Mouse (Mus musculus): ENCODE measurements around the gene L1td1. TPM values are rescaled to one million over a fixed set of nuclear protein-coding genes. Genes with fewer than 3 reads are reported as not detected.
"Not testable (repeated sequence)": the region's sequence is repeated elsewhere in the genome, so short reads cannot be mapped to it uniquely, and the experiment has no call there.

L1td1 gene
- total RNA-seq (2021): not detected
- long read RNA-seq, experiment 1: 0 reads
- long read RNA-seq, experiment 2: 0 reads

GRCm38 (mm10) chr4:98726590-98727237 is at the start of gene L1td1:
TSS of gene L1td1 (plus strand) at chr4:98726734.
- DNase-seq (ENCODE audit: low spot score in 2 of 2): no peak

- DNase-seq (ENCODE audit: low spot score in 2 of 2): no peak
Observed at GRCm38 (mm10) chr4:98677506-98677905, 49.0 kb upstream of the L1td1 start.

GRCm38 (mm10) chr4:98686678-98687267 is 39.8 kb upstream of the L1td1 start:
- DNase-seq (ENCODE audit: low spot score in 2 of 2): no peak

- no peak for DNase-seq (ENCODE audit: low spot score in 2 of 2)
Observed at GRCm38 (mm10) chr4:98688116-98688515, 38.4 kb upstream of the L1td1 start.

- DNase-seq (ENCODE audit: low spot score in 2 of 2): no peak
Observed at GRCm38 (mm10) chr4:98688520-98688919, 38.0 kb upstream of the L1td1 start.

GRCm38 (mm10) chr4:98689988-98690387 is 36.5 kb upstream of the L1td1 start:
- DNase-seq (ENCODE audit: low spot score in 2 of 2): no peak

GRCm38 (mm10) chr4:98693465-98694185 is 32.9 kb upstream of the L1td1 start:
- DNase-seq (ENCODE audit: low spot score in 2 of 2): no peak

- DNase-seq (ENCODE audit: low spot score in 2 of 2): no peak
Observed at GRCm38 (mm10) chr4:98697932-98698331, 28.6 kb upstream of the L1td1 start.

GRCm38 (mm10) chr4:98698921-98699320 is 27.6 kb upstream of the L1td1 start:
- DNase-seq (ENCODE audit: low spot score in 2 of 2): no peak

GRCm38 (mm10) chr4:98700156-98700555 is 26.4 kb upstream of the L1td1 start:
- no peak for DNase-seq (ENCODE audit: low spot score in 2 of 2)

- DNase-seq (ENCODE audit: low spot score in 2 of 2): peak; percentile 18 to 50
Observed at GRCm38 (mm10) chr4:98702201-98702894, 24.2 kb upstream of the L1td1 start.

GRCm38 (mm10) chr4:98710891-98711290 is 15.6 kb upstream of the L1td1 start:
- no peak for DNase-seq (ENCODE audit: low spot score in 2 of 2)

GRCm38 (mm10) chr4:98717735-98718546 is 8.6 kb upstream of the L1td1 start:
- DNase-seq (ENCODE audit: low spot score in 2 of 2): no peak

GRCm38 (mm10) chr4:98718547-98718917 is 8.0 kb upstream of the L1td1 start:
- no peak for DNase-seq (ENCODE audit: low spot score in 2 of 2)

- DNase-seq (ENCODE audit: low spot score in 2 of 2): peak; percentile 21 to 24
Observed at GRCm38 (mm10) chr4:98722454-98722853, 4.1 kb upstream of the L1td1 start.

GRCm38 (mm10) chr4:98724682-98725081 is 1.9 kb upstream of the L1td1 start:
- not testable (repeated sequence) for DNase-seq (ENCODE audit: low spot score in 2 of 2)

GRCm38 (mm10) chr4:98725439-98725838 is 1.1 kb upstream of the L1td1 start:
- no peak for DNase-seq (ENCODE audit: low spot score in 2 of 2)

- DNase-seq (ENCODE audit: low spot score in 2 of 2): no peak
Observed at GRCm38 (mm10) chr4:98727295-98727958, 893 bp downstream of the L1td1 start.

- DNase-seq (ENCODE audit: low spot score in 2 of 2): no peak
Observed at GRCm38 (mm10) chr4:98727959-98728347, 1.4 kb downstream of the L1td1 start.

GRCm38 (mm10) chr4:98728716-98729115 is 2.2 kb downstream of the L1td1 start:
- no peak for DNase-seq (ENCODE audit: low spot score in 2 of 2)
